Comparison of ENCODE assay signal across 8 mouse cellular contexts in genomic region chr10:80169070-80169469, GRCm38 (mm10). TPM values are rescaled to one million over a fixed set of nuclear protein-coding genes. Genes with fewer than 3 reads are reported as not detected.
DNase-seq lines count a peak whose midpoint lies in the region; ATAC-seq lines count a peak whose summit lies in the region.

No protein-coding gene starts in this region.

- H3K4me3 ChIP-seq in heart, embryonic 13.5 days: peak overlapping the region; percentile 86
- H3K4me3 ChIP-seq in embryonic facial prominence, embryonic 10.5 days: peak overlapping the region; percentile 94
- H3K4me3 ChIP-seq in hindbrain, embryonic 15.5 days: peak overlapping the region; percentile 80
- peak overlapping the region; percentile 97 for H3K4me3 ChIP-seq in midbrain, embryonic 14.5 days (replicated peaks; ENCODE audit: low read depth, low read length)

- peak overlapping the region; percentile 98 for H3K9ac ChIP-seq in heart, embryonic 13.5 days
- peak overlapping the region; percentile 97 for H3K9ac ChIP-seq in hindbrain, embryonic 15.5 days
- peak overlapping the region; percentile 99; the same call in 1 of the 2 replicates for H3K9ac ChIP-seq in midbrain, embryonic 14.5 days (replicated peaks; ENCODE audit: low read length)

- DNase-seq in heart, postnatal 25 days (ENCODE audit: low spot score): no peak
- no peak for DNase-seq in embryonic facial prominence, embryonic 10.5 days (ENCODE audit: low spot score)
- DNase-seq in midbrain, embryonic 14.5 days: no peak
- no peak for DNase-seq in spleen, adult 18-20 months
- DNase-seq in cerebellum, adult 9-11 months: no peak
- DNase-seq in thymus, postnatal 14 days: no peak

- peak overlapping the region; percentile 93 for H3K4me2 ChIP-seq in heart, embryonic 13.5 days
- peak overlapping the region; percentile 67 for H3K4me2 ChIP-seq in hindbrain, embryonic 15.5 days
- H3K4me2 ChIP-seq in midbrain, embryonic 14.5 days (ENCODE audit: low read length): peak overlapping the region; percentile 95

- H3K27ac ChIP-seq in heart, embryonic 13.5 days (replicated peaks): peak overlapping the region; percentile 99
- H3K27ac ChIP-seq in embryonic facial prominence, embryonic 10.5 days (replicated peaks): peak overlapping the region; percentile 100; the same call in 1 of the 2 replicates
- no peak overlapping the region for H3K27ac ChIP-seq in hindbrain, embryonic 15.5 days (replicated peaks)
- H3K27ac ChIP-seq in midbrain, embryonic 14.5 days (replicated peaks; ENCODE audit: low read depth, low read length): no peak overlapping the region

- 60% methylated on average over 1 of the region's 1 CpGs for WGBS in heart, embryonic 13.5 days
- 79% methylated on average over 1 of the region's 1 CpGs for WGBS in embryonic facial prominence, embryonic 10.5 days
- 45% methylated on average over 1 of the region's 1 CpGs for WGBS in hindbrain, embryonic 15.5 days
- WGBS in midbrain, embryonic 14.5 days: 55% methylated on average over 1 of the region's 1 CpGs

- H3K9me3 ChIP-seq in heart, embryonic 13.5 days: no peaks in the 10 kb centered on the region
- no peaks in the 10 kb centered on the region for H3K9me3 ChIP-seq in embryonic facial prominence, embryonic 10.5 days
- H3K9me3 ChIP-seq in hindbrain, embryonic 15.5 days: no peaks in the 10 kb centered on the region
- H3K9me3 ChIP-seq in midbrain, embryonic 14.5 days (ENCODE audit: control insufficient read depth, low read length): no peaks in the 10 kb centered on the region

- H3K4me1 ChIP-seq in heart, embryonic 13.5 days: peaks cover 69% of the 10 kb centered on the region
- H3K4me1 ChIP-seq in embryonic facial prominence, embryonic 10.5 days: peaks cover 73% of the 10 kb centered on the region
- peaks cover 69% of the 10 kb centered on the region for H3K4me1 ChIP-seq in hindbrain, embryonic 15.5 days (replicated peaks)
- peaks cover 29% of the 10 kb centered on the region for H3K4me1 ChIP-seq in midbrain, embryonic 14.5 days (ENCODE audit: control insufficient read depth, insufficient read depth, low read length)

- no peaks in the 10 kb centered on the region for H3K27me3 ChIP-seq in heart, embryonic 13.5 days (replicated peaks)
- no peaks in the 10 kb centered on the region for H3K27me3 ChIP-seq in embryonic facial prominence, embryonic 10.5 days (replicated peaks; ENCODE audit: low read depth, poor library complexity, severe bottlenecking)
- no peaks in the 10 kb centered on the region for H3K27me3 ChIP-seq in hindbrain, embryonic 15.5 days
- no peaks in the 10 kb centered on the region for H3K27me3 ChIP-seq in midbrain, embryonic 14.5 days (ENCODE audit: control insufficient read depth, insufficient read depth, low read length)

- H3K36me3 ChIP-seq in heart, embryonic 13.5 days: peaks cover 36% of the 10 kb centered on the region
- peaks cover 39% of the 10 kb centered on the region for H3K36me3 ChIP-seq in embryonic facial prominence, embryonic 10.5 days (replicated peaks)
- peaks cover 25% of the 10 kb centered on the region for H3K36me3 ChIP-seq in hindbrain, embryonic 15.5 days
- peaks cover 32% of the 10 kb centered on the region for H3K36me3 ChIP-seq in midbrain, embryonic 14.5 days (ENCODE audit: control insufficient read depth, insufficient read depth, low read length)

- intact Hi-C loops in heart, postnatal 25 days (cut with DNase I): no loop called here

- ATAC-seq in heart, embryonic 13.5 days (ENCODE audit: extremely low read depth, insufficient number of reproducible peaks, low FRiP score, low TSS enrichment): no peak
- no peak for ATAC-seq in hindbrain, embryonic 15.5 days (ENCODE audit: low FRiP score, low read depth)
- ATAC-seq in midbrain, embryonic 14.5 days (ENCODE audit: low FRiP score, low TSS enrichment): no peak

RNA-seq across cellular contexts. Expression of gene Cirbp, which starts 3.3 kb away (rescaled TPM):
- 87.9 and 96.4 TPM in 2 replicates for polyA plus RNA-seq in heart, embryonic 13.5 days (2015; fragmentation: Nextera tagmentation; extraction: Ambion mirVana)
- 10 to 100 TPM; 31.7 to 43.1 TPM for total RNA-seq in heart, postnatal 25 days (2021)
- polyA plus RNA-seq in embryonic facial prominence, embryonic 10.5 days (2016; fragmentation: Nextera tagmentation; extraction: Ambion mirVana): 93.2 and 110 TPM in 2 replicates
- 295 and 319 TPM in 2 replicates for polyA plus RNA-seq in hindbrain, embryonic 15.5 days (2015; fragmentation: Nextera tagmentation; extraction: Ambion mirVana)
- 295 and 421 TPM in 2 replicates for polyA plus RNA-seq in midbrain, embryonic 14.5 days (2014; fragmentation: Nextera tagmentation; extraction: Ambion mirVana)

RNA-seq across cellular contexts. Expression of gene 1600002K03Rik, which starts 3.7 kb away (rescaled TPM):
- 10.4 and 13.1 TPM in 2 replicates for polyA plus RNA-seq in heart, embryonic 13.5 days (2015; fragmentation: Nextera tagmentation; extraction: Ambion mirVana)
- 1 to 10 TPM; 4.2 to 5.2 TPM for total RNA-seq in heart, postnatal 25 days (2021)
- 10.8 and 12.0 TPM in 2 replicates for polyA plus RNA-seq in embryonic facial prominence, embryonic 10.5 days (2016; fragmentation: Nextera tagmentation; extraction: Ambion mirVana)
- polyA plus RNA-seq in hindbrain, embryonic 15.5 days (2015; fragmentation: Nextera tagmentation; extraction: Ambion mirVana): 10.1 and 12.7 TPM in 2 replicates
- 5.7 and 9.9 TPM in 2 replicates for polyA plus RNA-seq in midbrain, embryonic 14.5 days (2014; fragmentation: Nextera tagmentation; extraction: Ambion mirVana)

RNA-seq across cellular contexts. Expression of gene Efna2, which starts 10.2 kb away (rescaled TPM):
- polyA plus RNA-seq in heart, embryonic 13.5 days (2015; fragmentation: Nextera tagmentation; extraction: Ambion mirVana): 8.5 and 10.6 TPM in 2 replicates
- total RNA-seq in heart, postnatal 25 days (2021): 1 to 10 TPM in 1 of 2 experiments, under 1 TPM in 1; 0.91 to 1.1 TPM
- 45.2 and 50.1 TPM in 2 replicates for polyA plus RNA-seq in embryonic facial prominence, embryonic 10.5 days (2016; fragmentation: Nextera tagmentation; extraction: Ambion mirVana)
- polyA plus RNA-seq in hindbrain, embryonic 15.5 days (2015; fragmentation: Nextera tagmentation; extraction: Ambion mirVana): 29.1 and 33.6 TPM in 2 replicates
- polyA plus RNA-seq in midbrain, embryonic 14.5 days (2014; fragmentation: Nextera tagmentation; extraction: Ambion mirVana): 41.9 and 50.1 TPM in 2 replicates

RNA-seq across cellular contexts. Expression of gene Midn, which starts 21.0 kb away (rescaled TPM):
- polyA plus RNA-seq in heart, embryonic 13.5 days (2015; fragmentation: Nextera tagmentation; extraction: Ambion mirVana): 15.6 and 15.7 TPM in 2 replicates
- total RNA-seq in heart, postnatal 25 days (2021): 100 to 1,000 TPM in 1 of 2 experiments, 10 to 100 TPM in 1; 92.1 to 120 TPM
- polyA plus RNA-seq in embryonic facial prominence, embryonic 10.5 days (2016; fragmentation: Nextera tagmentation; extraction: Ambion mirVana): 22.2 TPM in 2 replicates
- polyA plus RNA-seq in hindbrain, embryonic 15.5 days (2015; fragmentation: Nextera tagmentation; extraction: Ambion mirVana): 22.6 and 26.0 TPM in 2 replicates
- 62.6 and 65.6 TPM in 2 replicates for polyA plus RNA-seq in midbrain, embryonic 14.5 days (2014; fragmentation: Nextera tagmentation; extraction: Ambion mirVana)

RNA-seq across cellular contexts. Expression of gene Cbarp, which starts 28.4 kb away (rescaled TPM):
- polyA plus RNA-seq in heart, embryonic 13.5 days (2015; fragmentation: Nextera tagmentation; extraction: Ambion mirVana): 1.6 and 2.5 TPM in 2 replicates
- 1 to 10 TPM; 2.4 to 3.1 TPM for total RNA-seq in heart, postnatal 25 days (2021)
- polyA plus RNA-seq in embryonic facial prominence, embryonic 10.5 days (2016; fragmentation: Nextera tagmentation; extraction: Ambion mirVana): 4.9 and 8.5 TPM in 2 replicates
- 61.4 and 71.3 TPM in 2 replicates for polyA plus RNA-seq in hindbrain, embryonic 15.5 days (2015; fragmentation: Nextera tagmentation; extraction: Ambion mirVana)
- polyA plus RNA-seq in midbrain, embryonic 14.5 days (2014; fragmentation: Nextera tagmentation; extraction: Ambion mirVana): 78.9 and 101 TPM in 2 replicates

Comparison
In these comparisons a context has a peak if more than half of its experiments do, and no peak if none do; other contexts are left out.
1. H3K27ac ChIP-seq: peak in heart, embryonic 13.5 days (single experiment) and embryonic facial prominence, embryonic 10.5 days (single experiment); none in hindbrain, embryonic 15.5 days (single experiment) and midbrain, embryonic 14.5 days (single experiment).
2. Peak in every context shown above with its lines, with median percentiles within 50 percentile points of each other: H3K4me2 ChIP-seq, H3K4me3 ChIP-seq and H3K9ac ChIP-seq.